Mouse (Mus musculus): Measurements from ENCODE around the gene Tgfb2. TPM values are rescaled to one million over a fixed set of nuclear protein-coding genes. Genes with fewer than 3 reads are reported as not detected.
A peak's percentile ranks its signal among the peaks of the same experiment; 100 is the strongest.

Gene Tgfb2
- total RNA-seq, 2 experiments from 2014 or later, result 10.7 to 11.4 TPM

- intact Hi-C loops (cut with DNase I), result loop anchor here (5.0 kb wide), 2 partner anchors 46 to 116 kb away; no protein-coding TSS in a partner anchor
- peak in 1 of 2 experiments; percentile 39 for DNase-seq
Observed at GRCm38 (mm10) chr1:186703256-186703979, 2.4 kb downstream of the Tgfb2 start.

- DNase-seq, result peak in 1 of 2 experiments; percentile 39
- intact Hi-C loops (cut with DNase I), result loop anchor here (5.0 kb wide), 2 partner anchors 45 to 115 kb away; no protein-coding TSS in a partner anchor
Observed at GRCm38 (mm10) chr1:186702391-186703255, 3.2 kb downstream of the Tgfb2 start.

- intact Hi-C loops (cut with DNase I), result loop anchor here (5.0 kb wide), 2 partner anchors 44 to 114 kb away; no protein-coding TSS in a partner anchor
- DNase-seq, result no peak
Observed at GRCm38 (mm10) chr1:186701206-186701905, 4.4 kb downstream of the Tgfb2 start.

- intact Hi-C loops (cut with DNase I), result loop anchor here (5.0 kb wide), 2 partner anchors 43 to 113 kb away; no protein-coding TSS in a partner anchor
- DNase-seq, result no peak
Observed at GRCm38 (mm10) chr1:186700496-186700895, 5.3 kb downstream of the Tgfb2 start.

GRCm38 (mm10) chr1:186698583-186699338 lies 7.0 kb downstream of the Tgfb2 start:
- intact Hi-C loops (cut with DNase I), result no loop called here
- no peak for DNase-seq

- intact Hi-C loops (cut with DNase I), result no loop called here
- DNase-seq, result no peak
Observed at GRCm38 (mm10) chr1:186696231-186696630, 9.6 kb downstream of the Tgfb2 start.

GRCm38 (mm10) chr1:186695361-186695760 lies 10.4 kb downstream of the Tgfb2 start:
- intact Hi-C loops (cut with DNase I), result no loop called here

GRCm38 (mm10) chr1:186692370-186692769 lies 13.4 kb downstream of the Tgfb2 start:
- no peak for DNase-seq
- intact Hi-C loops (cut with DNase I), result no loop called here

More at GRCm38 (mm10) chr1:186695361-186695760, 10.4 kb downstream of the Tgfb2 start:
- no peak for DNase-seq

- intact Hi-C loops (cut with DNase I), result no loop called here
Observed at GRCm38 (mm10) chr1:186691708-186692107, 14.1 kb downstream of the Tgfb2 start.

GRCm38 (mm10) chr1:186684041-186684440 lies 21.7 kb downstream of the Tgfb2 start:
- intact Hi-C loops (cut with DNase I), result no loop called here

More at GRCm38 (mm10) chr1:186691708-186692107, 14.1 kb downstream of the Tgfb2 start:
- DNase-seq, result no peak

GRCm38 (mm10) chr1:186682606-186683005 lies 23.2 kb downstream of the Tgfb2 start:
- intact Hi-C loops (cut with DNase I), result no loop called here
- DNase-seq, result no peak

More at GRCm38 (mm10) chr1:186684041-186684440, 21.7 kb downstream of the Tgfb2 start:
- no peak for DNase-seq

GRCm38 (mm10) chr1:186677614-186678013 lies 28.2 kb downstream of the Tgfb2 start:
- intact Hi-C loops (cut with DNase I), result no loop called here

GRCm38 (mm10) chr1:186676199-186676598 lies 29.6 kb downstream of the Tgfb2 start:
- DNase-seq, result no peak
- intact Hi-C loops (cut with DNase I), result no loop called here

More at GRCm38 (mm10) chr1:186677614-186678013, 28.2 kb downstream of the Tgfb2 start:
- no peak for DNase-seq

GRCm38 (mm10) chr1:186675263-186675662 lies 30.5 kb downstream of the Tgfb2 start:
- DNase-seq, result no peak

GRCm38 (mm10) chr1:186674621-186675020 lies 31.2 kb downstream of the Tgfb2 start:
- DNase-seq, result no peak
- intact Hi-C loops (cut with DNase I), result no loop called here

More at GRCm38 (mm10) chr1:186675263-186675662, 30.5 kb downstream of the Tgfb2 start:
- intact Hi-C loops (cut with DNase I), result no loop called here

- no peak for DNase-seq
- intact Hi-C loops (cut with DNase I), result no loop called here
Observed at GRCm38 (mm10) chr1:186673166-186673565, 32.6 kb downstream of the Tgfb2 start.

GRCm38 (mm10) chr1:186663412-186663811 lies 42.4 kb downstream of the Tgfb2 start:
- intact Hi-C loops (cut with DNase I), result no loop called here
- no peak for DNase-seq

- DNase-seq, result no peak
- intact Hi-C loops (cut with DNase I), result no loop called here
Observed at GRCm38 (mm10) chr1:186662996-186663395, 42.8 kb downstream of the Tgfb2 start.

GRCm38 (mm10) chr1:186661206-186661921 lies 44.4 kb downstream of the Tgfb2 start:
- DNase-seq, result no peak
- intact Hi-C loops (cut with DNase I), result no loop called here
